Mouse (Mus musculus) limb, embryonic 14.5 days (tissue): Measurements from ENCODE around the gene Dlx5. TPM values are rescaled to one million over a fixed set of nuclear protein-coding genes. Genes with fewer than 3 reads are reported as not detected.

Source experiments
- ATAC-seq: fragments of 200-750 bp; cut with Nextera tagmentation; 2 replicates; pipeline ENCODE4 v1.8.0; 2017; ENCODE audit warnings: low read depth, moderate number of reproducible peaks, moderate TSS enrichment; ENCODE audit not compliant: low FRiP score
- DNase-seq: peaks from one replicate; pipeline ENCODE4 v3.0.0-alpha.2; 2015; ENCODE audit warnings: low spot score
- H3K27ac ChIP-seq: fragments of 300-500 bp; sonication (generic); replicated peaks from 2 replicates; pipeline ENCODE4 v1.5.1; 2014; ENCODE audit warnings: low read depth, mild to moderate bottlenecking, low read length, moderate library complexity, mixed read lengths
- H3K27me3 ChIP-seq: fragments of 300-500 bp; sonication (generic); 2 replicates; pipeline ENCODE4 v1.6.1; 2014; ENCODE audit warnings: low read length, mixed read lengths; ENCODE audit not compliant: control insufficient read depth, insufficient read depth
- H3K36me3 ChIP-seq: fragments of 300-500 bp; sonication (generic); 2 replicates; pipeline ENCODE4 v1.6.1; 2014; ENCODE audit warnings: mild to moderate bottlenecking, low read length, moderate library complexity, mixed read lengths; ENCODE audit not compliant: control insufficient read depth, insufficient read depth
- H3K4me1 ChIP-seq: fragments of 300-500 bp; sonication (generic); 2 replicates; pipeline ENCODE4 v1.6.1; 2014; ENCODE audit warnings: antibody characterized with exemption, low read length, mixed read lengths; ENCODE audit not compliant: control insufficient read depth, insufficient read depth
- H3K4me2 ChIP-seq: fragments of 300-500 bp; sonication (generic); replicated peaks from 2 replicates; pipeline ENCODE4 v1.6.1; 2014; ENCODE audit warnings: low read depth, mild to moderate bottlenecking, low read length, moderate library complexity; ENCODE audit not compliant: severe bottlenecking
- H3K4me3 ChIP-seq: fragments of 300-500 bp; sonication (generic); replicated peaks from 2 replicates; pipeline ENCODE4 v1.5.1; 2014; ENCODE audit warnings: low read length
- H3K9ac ChIP-seq: fragments of 300-500 bp; sonication (generic); 2 replicates; pipeline ENCODE4 v1.6.1; 2014; ENCODE audit warnings: mild to moderate bottlenecking, low read depth, low read length, moderate library complexity; ENCODE audit not compliant: severe bottlenecking
- H3K9me3 ChIP-seq: fragments of 300-500 bp; sonication (generic); 2 replicates; pipeline ENCODE4 v1.6.1; 2016; ENCODE audit warnings: low read length; ENCODE audit not compliant: control insufficient read depth
- POLR2A ChIP-seq: fragments of 200-500 bp; IDR thresholded peaks from 2 replicates; pipeline ENCODE4 v1.8.0; 2012; ENCODE audit warnings: inconsistent platforms, mild to moderate bottlenecking, moderate library complexity, borderline replicate concordance; ENCODE audit not compliant: insufficient read depth, insufficient read length; ENCODE audit errors: extremely low read depth
- WGBS: fragments of 180-500 bp; shearing (Covaris S2); extraction: QIAGEN DNeasy Blood & Tissue Kit; methylation state at CpG from one replicate; pipeline ENCODE4 v1.1.7; 2014; 5-methylcytosine and 5-hydroxymethylcytosine counted together
- polyA plus RNA-seq, 2 experiments: library from polyadenylated mRNA; depleted of rRNA in 1 of 2; stranded (reverse) in 1 of 2; unstranded in 1 of 2; fragments of >200 nt; fragmentation: Nextera tagmentation in 1 of 2; extraction: Ambion mirVana in 1 of 2; gene quantifications; 2 replicates each; pipeline versions ENCODE4 v1.2.1 to v1.2.3; 2012 to 2014

The Dlx5 gene
- polyA plus RNA-seq, 2 experiments: 18.8 to 35.7 TPM

GRCm38 (mm10) chr6:6856881-6857280 lies 25.0 kb downstream of the Dlx5 start:
- H3K9ac ChIP-seq: no peak overlapping the region
- ATAC-seq: no peak
- peaks cover 11% of the 10 kb centered on the region; the same call in 1 of the 2 replicates for H3K4me1 ChIP-seq
- WGBS: 9% methylated on average over 4 of the region's 4 CpGs
- peaks cover 96% of the 10 kb centered on the region for H3K27me3 ChIP-seq
- no peak overlapping the region for H3K4me3 ChIP-seq
- H3K4me2 ChIP-seq: no peak overlapping the region
- H3K9me3 ChIP-seq: no peaks in the 10 kb centered on the region
- no peak for TF ChIP-seq POLR2A
- no peaks in the 10 kb centered on the region for H3K36me3 ChIP-seq
- H3K27ac ChIP-seq: no peak overlapping the region
- no peak for DNase-seq

GRCm38 (mm10) chr6:6856316-6856715 lies 25.6 kb downstream of the Dlx5 start:
- H3K4me3 ChIP-seq: 0 out of 2 replicates have a peak overlapping the region, but pooled peaks have one; percentile 5
- no peak for DNase-seq
- no peak for ATAC-seq

GRCm38 (mm10) chr6:6855746-6856185 lies 26.1 kb downstream of the Dlx5 start:
- ATAC-seq: no peak
- Histone ChIP-seq H3K9me3 (no peaks in the 10 kb centered on the region), H3K4me2 (peak overlapping the region; percentile 32; the same call in 1 of the 2 replicates), H3K36me3 (no peaks in the 10 kb centered on the region), H3K4me3 (peak overlapping the region; percentile 5; the same call in 1 of the 2 replicates), H3K27ac (no peak overlapping the region), H3K27me3 (peaks cover 97% of the 10 kb centered on the region), H3K9ac (no peak overlapping the region), H3K4me1 (peaks cover 8% of the 10 kb centered on the region; the same call in 1 of the 2 replicates)
- WGBS: under 1% methylated on average over 10 of the region's 10 CpGs
- no peak for TF ChIP-seq POLR2A
- no peak for DNase-seq

More at GRCm38 (mm10) chr6:6856316-6856715, 25.6 kb downstream of the Dlx5 start:
- TF ChIP-seq POLR2A: no peak
- Histone ChIP-seq H3K4me2 (peak overlapping the region; percentile 32; the same call in 1 of the 2 replicates), H3K27me3 (peaks cover 97% of the 10 kb centered on the region), H3K4me1 (peaks cover 11% of the 10 kb centered on the region; the same call in 1 of the 2 replicates), H3K9me3 (no peaks in the 10 kb centered on the region), H3K27ac (no peak overlapping the region), H3K9ac (no peak overlapping the region), H3K36me3 (no peaks in the 10 kb centered on the region)
- WGBS: under 1% methylated on average over 20 of the region's 20 CpGs

GRCm38 (mm10) chr6:6854902-6855745 lies 26.8 kb downstream of the Dlx5 start:
- ATAC-seq (no peak), DNase-seq (no peak)
- Histone ChIP-seq H3K9ac (no peak overlapping the region), H3K4me2 (peak overlapping the region; percentile 32; the same call in 1 of the 2 replicates), H3K4me1 (peaks cover 3% of the 10 kb centered on the region; the same call in 1 of the 2 replicates), H3K27me3 (peaks cover 97% of the 10 kb centered on the region), H3K36me3 (no peaks in the 10 kb centered on the region), H3K27ac (no peak overlapping the region), H3K4me3 (0 out of 2 replicates have a peak overlapping the region, but pooled peaks have one; percentile 5), H3K9me3 (no peaks in the 10 kb centered on the region)
- no peak for TF ChIP-seq POLR2A
- WGBS: 1% methylated on average over 25 of the region's 25 CpGs

DNA sequence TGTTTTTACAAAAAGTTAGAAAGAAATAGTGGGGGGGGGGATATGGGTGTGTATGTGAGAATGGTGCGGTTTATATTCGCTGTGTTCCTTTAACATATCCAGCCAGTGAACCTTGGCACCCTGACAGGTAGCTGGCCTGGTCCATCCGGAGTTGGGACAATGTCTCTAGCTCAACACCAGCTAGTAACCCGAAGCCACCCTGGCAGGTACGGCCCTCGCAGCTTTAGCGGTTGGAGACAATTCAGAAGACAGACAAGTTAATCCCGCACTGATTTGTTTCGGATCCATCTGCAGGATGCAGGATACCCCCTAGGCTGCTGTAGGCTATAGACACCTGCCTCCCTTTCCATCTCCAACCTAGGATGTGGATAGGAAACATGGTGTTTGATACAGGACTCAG lies 27.7 kb downstream of the Dlx5 start:
- 4% methylated on average over 9 of the region's 9 CpGs for WGBS
- DNase-seq: no peak

More for the DNA sequence above, 27.7 kb downstream of the Dlx5 start:
- no peak for ATAC-seq
- Histone ChIP-seq H3K27ac (no peak overlapping the region), H3K9ac (no peak overlapping the region), H3K4me3 (no peak overlapping the region), H3K4me2 (no peak overlapping the region), H3K9me3 (no peaks in the 10 kb centered on the region), H3K4me1 (peaks cover 3% of the 10 kb centered on the region; the same call in 1 of the 2 replicates), H3K36me3 (no peaks in the 10 kb centered on the region), H3K27me3 (peaks cover 97% of the 10 kb centered on the region)
- TF ChIP-seq POLR2A: no peak
